Mouse (Mus musculus) heart, embryonic 14.5 days (tissue): ENCODE measurements around the gene Arhgef2. TPM values are rescaled to one million over a fixed set of nuclear protein-coding genes. Genes with fewer than 3 reads are reported as not detected.
"Not testable (repeated sequence)": the region's sequence is repeated elsewhere in the genome, so short reads cannot be mapped to it uniquely, and the experiment has no call there.

Experiments
- ATAC-seq: fragments of 200-750 bp; cut with Nextera tagmentation; 2 replicates; pipeline ENCODE4 v1.8.0; 2017; ENCODE audit warnings: low read depth, moderate TSS enrichment; ENCODE audit not compliant: insufficient number of reproducible peaks, insufficient read depth, low FRiP score
- H3K27ac ChIP-seq, 2 experiments: fragments of 200-500 bp in 1 of 2; fragments of 300-500 bp in 1 of 2; sonication (generic) in 1 of 2; replicated peaks in 1 of 2; 2 replicates each; pipeline ENCODE4 v1.5.1; 2012 to 2014; ENCODE audit warnings: low read depth in 2 of 2, low read length in 2 of 2, control low read depth in 1 of 2, mild to moderate bottlenecking in 1 of 2, mixed read lengths in 1 of 2; ENCODE audit not compliant: control insufficient read depth in 1 of 2, insufficient read depth in 1 of 2
- H3K27me3 ChIP-seq: fragments of 300-500 bp; sonication (generic); 2 replicates; pipeline ENCODE4 v1.6.1; 2014; ENCODE audit warnings: mild to moderate bottlenecking, low read length, control low read depth; ENCODE audit not compliant: control insufficient read depth, insufficient read depth
- H3K36me3 ChIP-seq: fragments of 300-500 bp; sonication (generic); 2 replicates; pipeline ENCODE4 v1.6.1; 2014; ENCODE audit warnings: mild to moderate bottlenecking, control low read depth, low read length, mixed read lengths; ENCODE audit not compliant: control insufficient read depth, insufficient read depth
- H3K4me1 ChIP-seq, 2 experiments: fragments of 200-500 bp in 1 of 2; fragments of 300-500 bp in 1 of 2; sonication (generic) in 1 of 2; 2 replicates each; pipeline ENCODE4 v1.6.1; 2012 to 2014; ENCODE audit warnings: low read length in 2 of 2, control low read depth in 1 of 2, mixed read lengths in 1 of 2; ENCODE audit not compliant: control insufficient read depth in 2 of 2, insufficient read depth in 2 of 2
- H3K4me2 ChIP-seq: fragments of 300-500 bp; sonication (generic); 2 replicates; pipeline ENCODE4 v1.6.1; 2014; ENCODE audit warnings: mild to moderate bottlenecking, low read length
- H3K4me3 ChIP-seq, 2 experiments: fragments of 200-500 bp in 1 of 2; fragments of 300-500 bp in 1 of 2; sonication (generic) in 1 of 2; 2 replicates each; pipeline ENCODE4 v1.5.1; 2012 to 2014; ENCODE audit warnings: low read length in 2 of 2, mild to moderate bottlenecking in 2 of 2, control low read depth in 1 of 2, low read depth in 1 of 2, moderate library complexity in 1 of 2; ENCODE audit not compliant: control insufficient read depth in 1 of 2, insufficient read depth in 1 of 2
- H3K9ac ChIP-seq: fragments of 300-500 bp; sonication (generic); 2 replicates; pipeline ENCODE4 v1.6.1; 2014; ENCODE audit warnings: mild to moderate bottlenecking, low read length
- H3K9me3 ChIP-seq: fragments of 300-500 bp; sonication (generic); 2 replicates; pipeline ENCODE4 v1.6.1; 2016; ENCODE audit warnings: low read length, control low read depth; ENCODE audit not compliant: control insufficient read depth
- WGBS: fragments of 180-500 bp; shearing (Covaris S2); extraction: QIAGEN DNeasy Blood & Tissue Kit; methylation state at CpG from one replicate; pipeline ENCODE4 v1.1.7; 2014; 5-methylcytosine and 5-hydroxymethylcytosine counted together
- polyA plus RNA-seq: library from polyadenylated mRNA; unstranded; fragments of >200 nt; fragmentation: Nextera tagmentation; extraction: Ambion mirVana; gene quantifications from 2 replicates; pipeline ENCODE4 v1.2.1, GENCODE M21; 2014

Arhgef2 gene
- polyA plus RNA-seq, 1 experiment from 2014 or later = 94.2 TPM

GRCm38 (mm10) chr3:88590246-88590645, 15.5 kb upstream of the Arhgef2 start:
- Histone ChIP-seq H3K9me3 (no peaks in the 10 kb centered on the region), H3K36me3 (peaks cover 37% of the 10 kb centered on the region), H3K4me1 (peaks cover 16 to 30% of the 10 kb centered on the region in 2 experiments), H3K9ac (no peak overlapping the region), H3K4me3 (no peak overlapping the region), H3K4me2 (no peak overlapping the region), H3K27me3 (no peaks in the 10 kb centered on the region), H3K27ac (no peak overlapping the region)
- no peak for ATAC-seq
- WGBS = 23% methylated on average over 5 of the region's 5 CpGs

GRCm38 (mm10) chr3:88591044-88591443, 14.7 kb upstream of the Arhgef2 start:
- peaks cover 16 to 30% of the 10 kb centered on the region in 2 experiments for H3K4me1 ChIP-seq
- no peak for ATAC-seq
- no peaks in the 10 kb centered on the region for H3K9me3 ChIP-seq
- no peak overlapping the region for H3K4me3 ChIP-seq
- WGBS = 30% methylated on average over 3 of the region's 3 CpGs
- no peak overlapping the region for H3K9ac ChIP-seq
- H3K27ac ChIP-seq = peak overlapping the region in 1 of 2 experiments; percentile 24; a peak in 1 of 4 replicates
- H3K27me3 ChIP-seq = no peaks in the 10 kb centered on the region
- H3K4me2 ChIP-seq = no peak overlapping the region
- peaks cover 29% of the 10 kb centered on the region for H3K36me3 ChIP-seq

GRCm38 (mm10) chr3:88591950-88592731, 13.6 kb upstream of the Arhgef2 start:
- H3K4me1 ChIP-seq = peaks cover 16 to 30% of the 10 kb centered on the region in 2 experiments
- no peaks in the 10 kb centered on the region for H3K27me3 ChIP-seq
- peaks cover 18% of the 10 kb centered on the region for H3K36me3 ChIP-seq
- peak overlapping the region; percentile 14; the same call in 1 of the 2 replicates for H3K9ac ChIP-seq
- no peak overlapping the region for H3K4me2 ChIP-seq
- no peaks in the 10 kb centered on the region for H3K9me3 ChIP-seq
- no peak overlapping the region for H3K4me3 ChIP-seq
- 32% methylated on average over 9 of the region's 9 CpGs for WGBS
- H3K27ac ChIP-seq = no peak overlapping the region
- no peak for ATAC-seq

GRCm38 (mm10) chr3:88592942-88593576, 12.7 kb upstream of the Arhgef2 start:
- Histone ChIP-seq H3K36me3 (peaks cover 9% of the 10 kb centered on the region), H3K4me3 (no peak overlapping the region), H3K27me3 (no peaks in the 10 kb centered on the region), H3K4me2 (no peak overlapping the region), H3K9ac (no peak overlapping the region), H3K27ac (no peak overlapping the region), H3K4me1 (peaks cover 16 to 30% of the 10 kb centered on the region in 2 experiments), H3K9me3 (no peaks in the 10 kb centered on the region)
- 65% methylated on average over 10 of the region's 10 CpGs for WGBS
- ATAC-seq = no peak

GRCm38 (mm10) chr3:88593893-88594580, 11.7 kb upstream of the Arhgef2 start:
- Histone ChIP-seq H3K9ac (peak overlapping the region; percentile 27; the same call in 1 of the 2 replicates), H3K36me3 (no peaks in the 10 kb centered on the region), H3K27ac (no peak overlapping the region), H3K9me3 (no peaks in the 10 kb centered on the region), H3K4me1 (peaks cover 16 to 30% of the 10 kb centered on the region in 2 experiments), H3K4me2 (peak overlapping the region; percentile 19; the same call in 1 of the 2 replicates), H3K27me3 (no peaks in the 10 kb centered on the region), H3K4me3 (no peak overlapping the region)
- WGBS = 29% methylated on average over 10 of the region's 10 CpGs
- ATAC-seq = no peak

GRCm38 (mm10) chr3:88596547-88596946, 9.2 kb upstream of the Arhgef2 start:
- peaks cover 9 to 19% of the 10 kb centered on the region in 2 experiments for H3K4me1 ChIP-seq
- H3K9ac ChIP-seq, H3K36me3 ChIP-seq, H3K9me3 ChIP-seq, H3K27ac ChIP-seq, H3K4me3 ChIP-seq, H3K4me2 ChIP-seq, H3K27me3 ChIP-seq, ATAC-seq: not testable (repeated sequence)
- WGBS = 80% methylated on average over 4 of the region's 4 CpGs

GRCm38 (mm10) chr3:88602466-88602865, 3.3 kb upstream of the Arhgef2 start:
- Histone ChIP-seq H3K9ac (no peak overlapping the region), H3K9me3 (no peaks in the 10 kb centered on the region), H3K4me3 (no peak overlapping the region), H3K36me3 (no peaks in the 10 kb centered on the region), H3K27me3 (0 out of 2 replicates have a peak, but pooled peaks cover 5% of the 10 kb centered on the region), H3K4me1 (peaks cover 5 to 14% of the 10 kb centered on the region in 2 experiments; a peak in 2 of 4 replicates), H3K27ac (no peak overlapping the region), H3K4me2 (no peak overlapping the region)
- no peak for ATAC-seq
- WGBS = 64% methylated on average over 4 of the region's 4 CpGs
